Mouse (Mus musculus) urinary bladder, adult 18-20 months (tissue): ENCODE data around the gene Srgap3.
"Not testable (repeated sequence)": the region's sequence is repeated elsewhere in the genome, so short reads cannot be mapped to it uniquely, and the experiment has no call there.

ENCODE experiments used
- DNase-seq, 2 experiments: peaks; one replicate each; pipeline ENCODE4 v3.0.0; 2022; ENCODE audit warnings: low spot score in 2 of 2, mixed read lengths in 2 of 2

Gene Srgap3

GRCm38 (mm10) chr6:112861351-112862297 lies 85.4 kb downstream of the Srgap3 start:
- DNase-seq = no peak

GRCm38 (mm10) chr6:112860290-112860689 lies 86.8 kb downstream of the Srgap3 start:
- not testable (repeated sequence) for DNase-seq

GRCm38 (mm10) chr6:112857057-112857456 lies 90.0 kb downstream of the Srgap3 start:
- no peak for DNase-seq

- DNase-seq = no peak
Observed at GRCm38 (mm10) chr6:112855183-112855582, 91.9 kb downstream of the Srgap3 start.

- no peak for DNase-seq
Observed at GRCm38 (mm10) chr6:112852261-112853235, 94.5 kb downstream of the Srgap3 start.

GRCm38 (mm10) chr6:112850745-112851144 lies 96.3 kb downstream of the Srgap3 start:
- DNase-seq = no peak

GRCm38 (mm10) chr6:112848629-112849180 lies 98.4 kb downstream of the Srgap3 start:
- no peak for DNase-seq

GRCm38 (mm10) chr6:112846863-112847262 lies 100.2 kb downstream of the Srgap3 start:
- no peak for DNase-seq

GRCm38 (mm10) chr6:112842426-112842825 lies 104.6 kb downstream of the Srgap3 start:
- DNase-seq = no peak

- DNase-seq = no peak
Observed at GRCm38 (mm10) chr6:112840400-112840799, 106.7 kb downstream of the Srgap3 start.

- DNase-seq = no peak
Observed at GRCm38 (mm10) chr6:112839391-112839790, 107.7 kb downstream of the Srgap3 start.

- no peak for DNase-seq
Observed at GRCm38 (mm10) chr6:112838879-112839278, 108.2 kb downstream of the Srgap3 start.

- no peak for DNase-seq
Observed at GRCm38 (mm10) chr6:112836712-112837111, 110.4 kb downstream of the Srgap3 start.

- DNase-seq = no peak
Observed at GRCm38 (mm10) chr6:112835413-112835812, 111.7 kb downstream of the Srgap3 start.

GRCm38 (mm10) chr6:112834430-112834829 lies 112.6 kb downstream of the Srgap3 start:
- DNase-seq = no peak

GRCm38 (mm10) chr6:112833763-112834162 lies 113.3 kb downstream of the Srgap3 start:
- DNase-seq = no peak

- DNase-seq = no peak
Observed at GRCm38 (mm10) chr6:112829196-112829595, 117.9 kb downstream of the Srgap3 start.

- no peak for DNase-seq
Observed at GRCm38 (mm10) chr6:112828420-112828819, 118.6 kb downstream of the Srgap3 start.

GRCm38 (mm10) chr6:112825657-112826056 lies 121.4 kb downstream of the Srgap3 start:
- DNase-seq = no peak

- DNase-seq = no peak
Observed at GRCm38 (mm10) chr6:112823096-112823495, 124.0 kb downstream of the Srgap3 start.

- no peak for DNase-seq
Observed at GRCm38 (mm10) chr6:112820298-112820992, 126.6 kb downstream of the Srgap3 start.
